Mouse (Mus musculus) left cerebral cortex, adult 18-20 months (tissue): Measurements from ENCODE around the gene Stk39. TPM values are rescaled to one million over a fixed set of nuclear protein-coding genes. Genes with fewer than 3 reads are reported as not detected.
A peak's percentile ranks its signal among the peaks of the same experiment; 100 is the strongest.

ENCODE experiments used
- DNase-seq, 2 experiments: peaks; one replicate each; pipeline ENCODE4 v3.0.0; 2021 to 2022; ENCODE audit warnings: low spot score in 2 of 2, mixed read lengths in 1 of 2
- total RNA-seq, 2 experiments: library from RNA; stranded (reverse); gene quantifications; 2 replicates each; pipeline ENCODE4 v1.2.3; 2021

The Stk39 gene
- total RNA-seq, 2 experiments from 2014 or later: 92.7 to 94.7 TPM

DNA sequence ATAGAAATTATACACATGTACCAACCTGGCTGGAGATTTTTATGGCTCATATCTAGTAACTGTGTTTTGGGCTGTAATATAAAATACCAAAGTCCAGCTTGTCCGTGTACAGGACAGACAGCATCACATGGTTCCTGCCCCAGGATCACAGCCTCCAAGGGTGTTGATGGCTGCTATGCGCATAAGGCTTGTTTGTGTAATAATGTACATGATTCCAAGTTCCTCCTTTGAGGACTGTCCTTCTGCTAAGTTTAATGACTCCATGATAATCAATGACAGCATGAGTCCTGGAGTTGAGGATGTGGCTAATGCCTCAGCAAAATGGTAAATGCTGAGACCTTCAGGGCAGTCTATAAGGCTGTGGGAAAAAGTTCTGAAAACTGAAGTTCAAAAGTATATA is 174.1 kb downstream of the Stk39 start:
- DNase-seq: no peak

DNA sequence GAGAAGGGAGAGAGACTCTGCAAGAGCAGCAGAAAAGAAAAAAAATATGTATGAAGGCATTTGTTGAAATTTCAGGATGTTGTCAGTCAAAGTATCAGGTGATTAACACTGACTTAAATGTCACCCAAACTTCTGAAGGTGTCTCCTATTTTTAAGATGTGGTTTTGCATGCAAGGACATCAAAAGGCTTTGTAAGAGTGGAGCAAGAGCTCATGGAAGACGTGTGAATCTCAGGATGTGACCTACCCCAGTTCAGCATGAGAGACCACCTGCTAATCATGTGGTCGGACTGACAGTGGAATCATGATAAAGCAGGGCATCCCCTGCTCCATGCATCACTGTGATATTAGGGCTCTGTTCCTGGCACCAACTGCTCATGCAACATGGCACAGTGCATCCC is 175.3 kb downstream of the Stk39 start:
- no peak for DNase-seq

DNA sequence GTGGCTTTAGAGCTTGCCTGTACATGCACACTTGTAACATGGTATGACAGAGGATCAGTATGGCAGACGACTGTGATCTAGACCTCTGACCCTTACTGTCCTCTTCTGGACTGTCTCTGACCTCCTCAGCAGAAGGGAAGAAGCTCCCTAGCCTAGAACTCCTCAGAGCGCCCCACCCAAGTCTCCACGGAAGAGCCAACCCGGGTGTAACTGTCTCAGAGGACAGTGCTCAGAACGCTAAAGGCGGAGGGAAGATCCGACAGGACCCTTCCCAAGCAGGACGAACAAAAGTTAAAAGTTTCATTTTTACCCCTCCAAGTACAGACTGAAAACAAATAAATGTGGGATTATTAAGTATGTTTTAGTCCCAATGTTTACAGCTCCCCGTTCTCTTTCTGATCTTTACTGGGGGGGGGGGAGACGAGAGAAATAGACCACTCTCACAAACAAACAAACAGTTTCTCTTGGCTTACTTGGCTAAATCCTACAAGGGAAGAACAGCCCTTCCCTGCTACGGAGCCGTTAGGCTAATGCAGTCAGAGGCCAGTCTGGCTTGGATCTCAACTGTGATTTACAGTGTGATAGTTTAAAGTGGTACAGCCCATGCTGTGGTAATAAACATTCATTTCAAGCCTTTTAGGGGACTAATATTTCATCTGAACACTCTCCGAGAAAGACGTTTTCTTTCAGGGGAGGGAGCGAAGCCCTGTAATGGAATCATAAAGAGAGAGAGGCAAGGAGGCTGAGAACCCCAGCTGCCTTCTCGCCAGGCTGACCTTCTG is 179.3 kb downstream of the Stk39 start:
- DNase-seq: no peak

DNA sequence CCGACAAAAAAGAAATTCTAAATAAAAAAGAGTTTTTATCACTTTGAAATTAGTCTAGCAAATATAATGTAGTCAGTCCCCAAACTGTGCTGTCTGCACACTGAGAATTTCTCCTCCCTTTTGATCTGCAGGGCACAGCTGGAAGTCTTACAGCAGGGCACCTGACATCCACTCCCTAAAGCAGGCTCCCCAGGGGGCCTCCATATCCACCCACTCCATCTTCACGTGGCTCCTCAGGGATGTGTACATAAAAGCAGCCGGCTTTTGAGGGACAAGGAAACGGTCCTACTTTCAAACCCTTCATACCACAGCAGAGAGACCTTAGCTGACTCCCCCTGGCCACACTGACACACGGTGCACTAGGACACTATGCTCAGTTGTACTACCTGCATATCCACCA is 180.2 kb downstream of the Stk39 start:
- no peak for DNase-seq

DNA sequence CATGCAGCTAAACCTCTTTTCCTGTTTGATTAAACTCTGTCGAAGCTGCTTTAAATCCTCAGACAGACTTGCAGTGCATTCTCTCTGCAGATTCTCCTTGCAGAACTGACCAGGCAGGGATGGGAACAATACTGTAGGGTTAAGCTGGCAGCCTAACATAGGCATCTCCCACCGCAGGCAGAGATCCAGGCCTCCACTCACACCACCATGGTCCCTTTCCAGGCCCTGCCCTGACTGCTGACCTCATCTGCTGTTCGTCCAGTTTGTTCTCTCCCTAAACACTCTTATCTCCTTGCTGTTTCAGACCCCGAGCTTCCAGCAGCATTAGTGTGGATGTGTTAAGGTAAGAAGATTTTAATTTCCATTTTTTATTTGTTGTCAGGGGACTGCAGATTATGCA is 182.1 kb downstream of the Stk39 start:
- DNase-seq: no peak

DNA sequence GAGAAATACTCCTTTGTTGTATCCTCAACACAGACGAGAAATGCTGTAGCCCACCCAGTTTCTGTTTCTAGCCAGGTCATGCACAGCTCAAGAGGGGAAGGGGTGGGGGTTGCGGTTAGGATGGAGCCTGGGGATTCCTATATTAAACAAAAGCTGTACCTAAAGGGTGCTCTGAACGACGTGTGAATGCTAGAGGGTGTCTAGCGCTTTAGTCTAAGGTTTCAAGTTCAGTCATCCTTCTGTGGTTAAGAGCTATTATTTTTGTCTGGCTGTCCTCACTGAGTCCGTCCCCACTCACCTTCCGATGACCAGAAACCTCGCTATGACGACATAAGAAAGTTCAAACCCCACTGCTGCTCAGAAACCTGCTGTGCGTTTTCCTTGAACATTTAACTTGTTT is 182.9 kb downstream of the Stk39 start:
- no peak for DNase-seq

DNA sequence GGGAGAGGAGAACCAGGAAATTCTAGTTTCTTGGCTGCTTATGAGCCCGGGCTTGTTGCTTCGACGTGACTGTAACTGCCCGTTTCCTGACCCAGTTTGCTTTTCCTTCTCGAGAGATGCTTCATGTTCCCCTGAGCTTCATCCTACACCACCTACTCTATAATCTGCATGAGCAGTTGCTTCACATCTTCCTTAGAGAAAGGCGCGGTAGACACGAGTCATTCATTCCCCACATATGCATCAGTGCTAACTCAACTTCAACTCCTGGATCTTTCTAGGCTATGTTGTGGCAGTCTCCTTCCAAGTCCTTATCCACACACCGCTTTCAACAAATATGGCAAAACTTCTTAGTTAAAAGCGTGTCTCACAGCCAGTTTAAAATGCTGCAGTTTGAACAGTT is 184.0 kb downstream of the Stk39 start:
- DNase-seq: peak in 1 of 2 experiments; percentile 12

DNA sequence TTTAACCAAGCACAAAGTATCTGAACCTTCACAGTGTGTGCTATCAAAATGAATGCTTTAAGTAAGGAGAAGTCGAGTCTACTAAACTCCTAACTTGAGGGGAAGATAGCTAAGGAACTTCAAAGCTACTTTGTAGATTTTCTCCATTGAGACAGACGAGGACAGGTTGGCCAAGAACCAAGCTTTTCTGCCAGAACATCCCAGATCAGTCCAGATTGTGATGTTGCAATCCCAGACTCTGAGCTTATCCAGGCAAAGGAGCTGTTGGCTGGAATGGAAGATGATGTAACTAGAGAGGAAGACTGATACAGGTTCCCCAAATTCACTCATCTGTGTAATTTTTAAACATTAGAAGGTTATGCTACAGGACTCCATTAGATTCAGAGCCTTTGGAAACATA is 187.7 kb downstream of the Stk39 start:
- DNase-seq: no peak

DNA sequence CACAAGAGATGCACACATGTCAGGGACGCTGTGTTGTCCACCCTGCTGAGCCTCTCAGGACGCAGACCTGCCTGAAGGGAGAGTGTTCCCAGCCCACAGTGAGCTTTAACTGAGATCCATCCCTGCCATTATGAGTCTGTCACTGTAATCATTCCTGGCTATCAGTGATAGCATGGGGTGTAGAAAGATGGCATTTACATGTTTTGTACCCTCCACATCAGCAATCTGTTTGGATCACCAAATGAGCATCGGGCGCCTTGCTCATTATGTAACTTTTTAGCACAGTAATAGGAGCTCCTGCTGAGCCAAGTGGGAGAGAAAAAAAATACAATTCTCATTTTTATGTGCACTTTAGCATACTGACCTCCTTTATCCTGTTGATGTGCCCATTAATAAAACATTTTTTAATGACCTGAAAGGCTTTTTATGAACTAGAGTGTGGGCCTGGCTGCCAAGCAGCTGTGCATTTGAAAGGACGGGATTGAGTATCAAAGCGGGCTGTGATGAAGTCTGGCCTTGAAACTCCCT is 189.0 kb downstream of the Stk39 start:
- DNase-seq: no peak

DNA sequence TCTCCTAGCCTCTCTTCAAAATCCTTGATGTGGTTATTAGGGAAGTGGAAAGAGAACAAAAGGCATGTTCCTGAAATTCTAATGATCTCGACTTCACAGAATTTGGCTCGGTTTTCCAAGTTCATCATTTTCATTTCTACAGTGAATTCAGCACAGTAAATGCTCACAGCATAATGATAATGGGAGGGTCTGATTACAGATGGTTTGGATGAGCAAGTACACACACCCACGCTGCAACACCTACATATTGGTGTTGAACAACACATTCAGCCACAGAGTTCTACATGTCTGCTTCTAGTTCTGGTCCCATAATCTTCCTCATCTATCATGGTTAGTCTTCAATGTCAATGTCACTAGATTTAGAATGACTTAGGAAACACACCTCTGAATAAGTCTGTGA is 190.5 kb downstream of the Stk39 start:
- DNase-seq: no peak

DNA sequence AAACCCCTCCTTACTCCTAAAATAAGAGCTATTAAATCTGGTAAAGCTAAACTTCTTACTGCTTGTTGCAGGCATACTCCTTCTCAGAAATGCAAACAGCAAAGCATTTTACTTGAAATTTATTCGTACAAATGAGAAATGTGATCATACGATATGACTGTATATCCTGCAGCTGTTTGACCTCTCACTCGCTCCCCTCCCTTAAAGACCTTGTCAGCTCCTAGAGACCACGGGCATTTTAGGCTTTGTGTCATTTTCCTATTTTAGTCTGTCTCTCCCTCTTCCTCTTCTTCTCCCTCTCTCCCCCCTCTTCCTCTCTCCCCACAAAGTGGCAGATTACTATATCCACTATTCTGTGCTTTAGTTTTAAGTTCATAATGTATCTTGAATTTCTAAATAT is 200.8 kb downstream of the Stk39 start:
- DNase-seq: no peak

DNA sequence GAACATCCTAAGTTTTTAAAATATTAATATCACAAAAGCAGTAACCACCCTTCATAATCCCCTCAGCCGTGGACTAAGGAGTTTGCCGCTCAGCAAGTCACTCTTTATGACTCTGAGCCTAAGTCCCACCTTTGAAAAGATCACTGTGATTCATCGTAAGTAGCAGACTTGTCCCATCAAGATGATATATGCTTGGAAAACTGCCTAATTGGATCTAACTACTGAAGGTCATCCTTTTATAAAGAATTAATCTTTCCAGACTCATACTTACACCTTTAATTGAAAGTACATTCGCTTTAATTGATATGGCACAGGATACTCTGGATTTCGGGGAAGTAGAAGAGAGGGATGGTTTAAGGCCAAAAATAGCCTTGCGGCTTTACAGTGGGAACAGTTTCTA is 201.2 kb downstream of the Stk39 start:
- no peak for DNase-seq

DNA sequence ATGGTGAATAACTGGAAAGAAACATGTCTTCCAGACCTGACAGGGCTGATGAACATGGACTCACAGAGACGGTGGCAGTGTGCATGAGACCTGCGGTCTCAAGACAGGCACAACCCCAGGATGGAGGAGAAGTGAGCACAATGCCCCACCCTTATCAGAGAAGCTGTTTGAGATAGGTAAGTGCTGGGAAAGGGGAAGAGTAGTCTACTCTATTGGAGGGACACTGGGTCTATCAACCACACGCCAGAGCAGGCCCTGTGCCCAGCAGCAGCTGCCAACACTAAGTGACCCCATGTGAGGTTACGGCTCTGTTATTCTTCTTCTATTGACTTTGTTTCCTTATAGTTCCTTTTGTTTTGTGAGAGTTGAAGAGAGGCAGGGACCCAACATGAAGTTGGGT is 202.4 kb downstream of the Stk39 start:
- DNase-seq: no peak

DNA sequence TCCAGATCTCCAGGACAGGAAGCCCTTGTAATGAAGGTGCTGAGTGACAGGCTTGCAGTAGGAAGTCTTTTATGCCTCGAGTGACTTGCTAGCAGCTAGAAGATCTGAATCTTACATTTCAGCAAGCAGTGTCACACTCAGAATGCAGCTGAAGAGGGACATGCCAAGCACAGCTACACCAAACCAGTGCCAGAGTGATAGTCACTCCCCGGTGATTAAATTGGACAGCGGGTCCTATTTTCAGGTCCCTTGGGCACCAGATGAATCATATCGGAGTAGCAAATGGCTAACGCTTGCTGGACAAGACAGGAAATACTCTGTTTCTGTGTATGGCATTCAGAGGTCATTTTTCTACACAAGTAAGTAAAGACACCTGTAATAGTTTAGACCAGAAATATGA is 207.2 kb downstream of the Stk39 start:
- no peak for DNase-seq

DNA sequence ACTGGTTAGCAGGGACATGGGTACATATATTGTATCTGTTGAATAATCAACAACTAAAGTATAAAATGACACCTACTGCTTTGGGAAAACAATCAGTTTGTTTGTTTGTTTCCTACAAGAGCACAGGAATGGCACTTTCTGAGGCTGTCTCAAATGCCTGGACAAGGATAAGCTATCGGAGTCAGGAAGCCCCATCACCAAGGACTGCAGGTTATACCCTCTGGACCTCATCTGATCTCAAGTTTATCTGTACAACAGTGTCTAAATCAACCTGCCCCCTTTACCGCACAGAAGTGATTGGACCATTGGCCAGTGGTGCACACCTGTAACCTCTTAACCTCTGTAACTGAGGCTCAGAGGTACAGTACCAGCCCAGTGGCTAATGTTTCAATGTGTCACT is 211.2 kb downstream of the Stk39 start:
- DNase-seq: no peak

DNA sequence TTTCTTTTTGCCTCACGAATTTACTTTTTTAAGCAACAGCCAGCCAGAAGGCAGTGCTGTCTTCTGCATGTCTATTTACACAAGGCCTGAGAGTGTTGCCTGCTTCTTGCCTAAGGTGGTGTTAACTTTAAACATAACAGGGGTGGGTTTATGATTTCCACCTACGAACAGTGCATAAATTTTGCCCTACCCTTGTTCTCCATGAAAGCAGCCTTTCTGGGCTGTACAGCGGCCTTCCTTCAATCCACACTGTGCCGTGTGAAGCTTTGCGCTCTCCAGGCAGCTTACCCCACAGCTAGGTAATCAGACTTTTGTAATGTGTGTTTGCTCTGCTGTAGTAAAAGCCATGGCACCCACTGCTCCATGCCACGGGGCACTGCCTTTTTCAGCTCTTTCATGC is 214.5 kb downstream of the Stk39 start:
- peak in 1 of 2 experiments; percentile 32 for DNase-seq

DNA sequence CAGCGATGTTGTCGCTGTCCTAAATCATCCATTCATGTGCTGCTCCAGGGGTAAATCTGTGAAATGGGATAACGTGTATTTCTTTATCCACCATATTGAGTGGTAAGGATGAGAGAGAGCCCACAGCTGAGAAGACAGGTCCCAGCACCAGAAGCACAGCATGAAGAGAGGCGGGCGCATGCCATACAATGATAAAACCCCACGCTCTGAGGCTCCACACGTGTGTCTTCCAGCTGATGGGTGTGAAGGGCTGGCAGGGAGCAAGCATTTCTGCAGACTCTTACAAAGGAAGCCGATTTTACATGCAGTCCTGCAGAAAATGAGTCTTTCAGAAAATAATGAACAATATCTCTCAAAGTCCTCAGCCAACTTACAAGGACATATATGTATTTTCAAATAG is 215.6 kb downstream of the Stk39 start:
- peak in 1 of 2 experiments; percentile 31 for DNase-seq

DNA sequence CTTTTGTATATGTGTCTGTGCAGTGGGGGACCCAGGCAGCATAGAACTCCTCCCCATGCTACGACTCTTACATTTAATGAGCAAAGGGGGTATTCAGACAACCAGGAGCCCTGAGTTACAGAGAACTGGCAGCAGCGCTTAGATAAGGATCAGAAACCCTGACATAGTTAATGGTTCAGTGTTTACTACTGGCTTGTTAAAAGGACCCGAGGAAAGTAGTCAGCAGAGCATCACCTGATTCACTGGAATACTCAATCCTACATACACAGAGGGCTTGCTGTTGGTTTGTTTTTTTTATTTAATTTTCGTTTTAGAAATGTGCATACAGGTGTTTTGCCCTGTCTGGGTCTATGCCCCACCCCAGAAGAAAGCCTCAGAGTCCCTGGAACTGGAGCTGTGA is 217.3 kb downstream of the Stk39 start:
- no peak for DNase-seq

DNA sequence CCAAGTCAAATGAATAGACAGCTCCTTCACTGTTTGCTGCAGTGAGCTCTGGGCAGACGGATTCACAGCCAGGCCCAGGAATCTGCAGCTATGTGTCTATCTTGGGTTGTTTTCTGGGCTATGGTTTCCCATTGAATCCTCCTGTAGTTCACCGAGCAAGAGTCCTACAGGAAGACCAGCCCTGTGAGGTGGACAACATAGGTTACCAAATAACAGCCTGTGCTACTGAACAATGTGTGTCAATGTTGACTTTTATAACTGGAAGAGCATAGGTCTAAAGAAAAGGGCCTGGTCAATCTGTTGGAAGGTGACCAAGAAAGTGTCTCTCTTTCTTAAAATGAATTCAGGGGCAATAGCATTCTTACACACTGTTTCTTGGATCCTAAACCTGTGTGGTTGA is 218.8 kb downstream of the Stk39 start:
- no peak for DNase-seq

DNA sequence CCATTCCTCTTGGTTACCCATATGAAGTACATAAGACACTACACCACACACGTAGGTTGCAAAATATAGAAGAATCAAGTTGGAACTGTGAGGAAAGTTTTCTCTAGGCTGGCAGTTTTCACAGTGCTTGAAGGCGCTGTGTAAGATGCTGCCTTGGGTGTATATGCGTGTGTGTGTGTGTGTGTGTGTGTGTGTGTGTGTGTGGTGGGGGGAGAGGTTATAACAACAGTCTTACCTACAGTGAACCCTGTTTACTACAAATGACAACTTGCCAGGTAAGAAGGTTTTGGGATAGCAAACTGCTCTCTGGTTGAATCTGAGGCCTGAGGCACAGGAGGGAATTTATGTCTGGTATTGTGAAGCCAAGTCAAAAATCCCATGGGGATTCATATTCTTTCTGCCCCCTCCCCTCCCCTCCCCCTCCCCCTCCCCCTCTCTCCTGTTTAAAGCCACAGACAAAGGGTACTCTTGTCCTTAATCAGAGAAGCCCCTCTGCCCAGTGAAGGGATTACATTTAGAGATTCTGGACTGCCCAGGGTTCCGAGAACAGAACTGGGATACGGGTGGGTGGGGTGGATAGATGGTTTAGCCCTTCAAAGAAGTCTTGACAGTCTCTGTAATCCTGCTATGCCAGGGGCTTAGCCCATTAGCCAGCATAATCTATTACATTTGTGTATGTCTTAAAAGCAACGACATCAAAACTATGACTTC is 219.9 kb downstream of the Stk39 start:
- DNase-seq: no peak

DNA sequence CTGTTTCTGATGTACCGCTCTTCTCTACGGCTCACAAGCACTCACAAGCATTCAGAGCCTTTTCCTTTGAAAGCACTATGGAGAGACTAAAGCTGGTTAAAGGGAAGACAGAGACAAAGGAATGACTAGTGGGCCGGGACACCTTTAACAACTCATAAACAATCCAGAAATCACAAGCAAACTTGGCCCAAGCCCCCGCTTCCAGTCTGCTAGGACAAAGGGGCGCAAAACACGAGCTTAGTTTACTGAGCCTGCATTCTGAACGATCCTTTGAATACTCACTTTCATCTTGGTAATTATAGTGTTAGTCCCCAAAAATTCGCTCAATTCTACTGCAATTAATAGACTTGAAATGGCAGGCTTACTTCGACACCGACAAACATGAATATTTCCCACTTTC is 221.2 kb downstream of the Stk39 start:
- no peak for DNase-seq

DNA sequence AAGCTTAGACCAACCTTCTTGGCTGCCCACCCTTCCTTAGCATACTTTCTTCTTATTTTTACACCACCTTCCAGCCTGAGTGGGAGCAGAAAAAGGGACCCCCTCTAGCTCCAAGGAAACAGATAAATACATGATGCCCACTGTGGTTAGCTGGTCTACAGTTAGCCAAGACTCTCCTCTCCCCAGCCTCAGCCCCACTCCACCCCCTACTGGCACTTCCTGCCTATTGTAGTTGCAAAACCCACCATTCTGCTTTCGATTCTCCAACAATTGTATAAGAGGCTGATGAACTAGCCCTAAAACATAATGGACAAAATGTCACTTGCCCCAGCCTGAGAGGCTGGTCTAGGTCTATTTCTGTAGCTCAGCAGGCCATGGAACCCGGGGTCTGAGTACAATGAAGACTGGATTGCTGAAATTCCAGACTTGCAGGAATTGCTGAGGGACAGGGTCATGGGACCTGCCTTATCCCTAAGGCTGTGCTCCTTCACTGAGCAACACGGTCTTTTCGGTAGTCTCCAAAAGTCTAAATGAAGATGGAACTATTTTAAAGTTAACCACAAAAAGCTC is 222.1 kb downstream of the Stk39 start:
- DNase-seq: no peak
